ENCODE assay signal across 8 mouse cellular contexts in the genomic region with DNA sequence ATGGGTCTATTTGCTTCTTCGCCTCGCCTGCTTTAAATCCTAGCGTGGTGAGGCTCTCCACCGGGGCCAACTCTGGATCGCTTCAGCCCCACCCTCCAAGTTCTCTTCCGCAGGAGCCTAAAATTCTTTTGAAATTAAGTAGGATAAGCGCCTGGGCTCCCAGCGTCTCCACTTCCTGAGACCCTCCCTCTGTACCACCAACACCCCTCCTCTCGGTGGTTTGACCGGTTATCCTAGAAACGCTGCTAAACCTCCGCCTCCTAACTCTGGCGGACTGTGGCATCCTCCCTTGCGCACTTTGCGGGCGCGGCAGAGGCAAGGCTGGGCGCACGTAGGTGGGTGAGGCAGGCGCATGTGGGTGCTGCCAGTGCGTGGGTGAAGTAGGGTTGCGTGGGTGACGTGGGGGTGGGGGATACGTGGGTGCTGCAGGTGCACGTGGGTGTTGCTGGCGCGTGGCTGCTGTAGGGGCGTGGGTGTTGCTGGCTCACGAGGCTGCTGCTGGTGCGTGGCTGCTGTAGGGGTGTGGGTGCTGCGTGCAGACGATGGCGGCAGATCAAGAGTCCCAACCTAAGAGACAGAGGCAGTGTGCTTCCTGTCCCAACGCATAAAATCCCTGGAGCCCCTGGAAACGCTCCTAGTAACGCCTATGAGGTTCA. TPM values are rescaled to one million over a fixed set of nuclear protein-coding genes. Genes with fewer than 3 reads are reported as not detected.
DNase-seq lines count a peak whose midpoint lies in the region; ATAC-seq lines count a peak whose summit lies in the region.

No protein-coding gene starts in this region.

- peaks cover 8% of the 10 kb centered on the region; the same call in 1 of the 2 replicates for H3K4me1 ChIP-seq in lung, embryonic 16.5 days (replicated peaks; ENCODE audit: control insufficient read depth, insufficient read depth, low read length)
- peaks cover 13% of the 10 kb centered on the region for H3K4me1 ChIP-seq in embryonic facial prominence, embryonic 10.5 days
- H3K4me1 ChIP-seq in hindbrain, embryonic 16.5 days (ENCODE audit: control insufficient read depth, insufficient read depth, low read depth, low read length): no peaks in the 10 kb centered on the region; the same call in 1 of the 2 replicates
- H3K4me1 ChIP-seq in liver, embryonic 12.5 days: peaks cover 4% of the 10 kb centered on the region; the same call in 1 of the 2 replicates

- no peaks in the 10 kb centered on the region; the same call in none of the 2 replicates for H3K27me3 ChIP-seq in lung, embryonic 16.5 days (ENCODE audit: control insufficient read depth, insufficient read depth, low read depth, low read length)
- peaks cover 39% of the 10 kb centered on the region for H3K27me3 ChIP-seq in embryonic facial prominence, embryonic 10.5 days (replicated peaks; ENCODE audit: low read depth, poor library complexity, severe bottlenecking)
- no peaks in the 10 kb centered on the region for H3K27me3 ChIP-seq in hindbrain, embryonic 16.5 days (replicated peaks; ENCODE audit: control insufficient read depth, insufficient read depth, low read length)
- peaks cover 32% of the 10 kb centered on the region for H3K27me3 ChIP-seq in liver, embryonic 12.5 days (replicated peaks)

- H3K4me2 ChIP-seq in lung, embryonic 16.5 days (ENCODE audit: low read depth, low read length): peak overlapping the region; percentile 93
- H3K4me2 ChIP-seq in hindbrain, embryonic 16.5 days (ENCODE audit: low read length): peak overlapping the region; percentile 90
- H3K4me2 ChIP-seq in liver, embryonic 12.5 days: peak overlapping the region; percentile 60

- H3K4me3 ChIP-seq in lung, embryonic 16.5 days (ENCODE audit: low read length): peak overlapping the region; percentile 49
- H3K4me3 ChIP-seq in embryonic facial prominence, embryonic 10.5 days: peak overlapping the region; percentile 67
- peak overlapping the region; percentile 49 for H3K4me3 ChIP-seq in hindbrain, embryonic 16.5 days (ENCODE audit: low read length)
- peak overlapping the region; percentile 31 for H3K4me3 ChIP-seq in liver, embryonic 12.5 days

- no peak overlapping the region for H3K27ac ChIP-seq in lung, embryonic 16.5 days (ENCODE audit: low read length)
- H3K27ac ChIP-seq in embryonic facial prominence, embryonic 10.5 days (replicated peaks): peak overlapping the region; percentile 76
- no peak overlapping the region for H3K27ac ChIP-seq in hindbrain, embryonic 16.5 days (ENCODE audit: low read depth, low read length)
- no peak overlapping the region for H3K27ac ChIP-seq in liver, embryonic 12.5 days

- no peak for DNase-seq in lung, postnatal 36 days
- DNase-seq in embryonic facial prominence, embryonic 10.5 days (ENCODE audit: low spot score): peak; percentile 64
- DNase-seq in right cerebral cortex, postnatal 36 days (ENCODE audit: low spot score in 2 of 2): peak; percentile 32 to 47
- no peak for DNase-seq in adrenal gland, postnatal 10 days
- no peak for DNase-seq in adrenal gland, postnatal 4 days (ENCODE audit: low spot score in 2 of 2)

- no peaks in the 10 kb centered on the region for H3K9me3 ChIP-seq in lung, embryonic 16.5 days (ENCODE audit: control insufficient read depth, low read length)
- no peaks in the 10 kb centered on the region for H3K9me3 ChIP-seq in embryonic facial prominence, embryonic 10.5 days
- H3K9me3 ChIP-seq in hindbrain, embryonic 16.5 days (ENCODE audit: control insufficient read depth, low read length): no peaks in the 10 kb centered on the region
- no peaks in the 10 kb centered on the region for H3K9me3 ChIP-seq in liver, embryonic 12.5 days (replicated peaks)

- H3K9ac ChIP-seq in lung, embryonic 16.5 days (ENCODE audit: low read length): peak overlapping the region; percentile 45; the same call in 1 of the 2 replicates
- peak overlapping the region; percentile 65 for H3K9ac ChIP-seq in hindbrain, embryonic 16.5 days (ENCODE audit: low read depth, low read length)
- no peak overlapping the region for H3K9ac ChIP-seq in liver, embryonic 12.5 days

- ATAC-seq in lung, embryonic 16.5 days (ENCODE audit: low read depth): peak; percentile 73; the same call in 1 of the 2 replicates
- ATAC-seq in hindbrain, embryonic 16.5 days: peak; percentile 83
- ATAC-seq in liver, embryonic 12.5 days: no peak

- H3K36me3 ChIP-seq in lung, embryonic 16.5 days (ENCODE audit: control insufficient read depth, insufficient read depth, low read length): no peaks in the 10 kb centered on the region
- no peaks in the 10 kb centered on the region for H3K36me3 ChIP-seq in embryonic facial prominence, embryonic 10.5 days (replicated peaks)
- H3K36me3 ChIP-seq in hindbrain, embryonic 16.5 days (ENCODE audit: control insufficient read depth, insufficient read depth, low read length): no peaks in the 10 kb centered on the region
- H3K36me3 ChIP-seq in liver, embryonic 12.5 days: no peaks in the 10 kb centered on the region

- under 1% methylated on average over 36 of the region's 36 CpGs for WGBS in lung, embryonic 16.5 days
- WGBS in embryonic facial prominence, embryonic 10.5 days: under 1% methylated on average over 36 of the region's 36 CpGs
- under 1% methylated on average over 36 of the region's 36 CpGs for WGBS in hindbrain, embryonic 16.5 days
- WGBS in liver, embryonic 12.5 days (ENCODE audit: insufficient replicate concordance): 3% methylated on average over 36 of the region's 36 CpGs

RNA-seq across cellular contexts. Expression of gene Shc3, which starts 25.6 kb away (rescaled TPM):
- polyA plus RNA-seq in lung, embryonic 16.5 days (2015; fragmentation: Nextera tagmentation; extraction: Ambion mirVana): not detected in 2 replicates
- 0.92 and 0.94 TPM in 2 replicates for polyA plus RNA-seq in embryonic facial prominence, embryonic 10.5 days (2016; fragmentation: Nextera tagmentation; extraction: Ambion mirVana)
- polyA plus RNA-seq in hindbrain, embryonic 16.5 days (2015; fragmentation: Nextera tagmentation; extraction: Ambion mirVana): 4.4 and 6.9 TPM in 2 replicates
- polyA plus RNA-seq in liver, embryonic 12.5 days (2016; fragmentation: Nextera tagmentation; extraction: Ambion mirVana): not detected in 2 replicates
- total RNA-seq in adrenal gland, postnatal 10 days (2021): 1 to 10 TPM; 1.4 to 4.5 TPM
- total RNA-seq in adrenal gland, postnatal 4 days (2021): 1 to 10 TPM; 3.1 to 4.0 TPM

RNA-seq across cellular contexts. Expression of gene Cks2, which starts 50.2 kb away (rescaled TPM):
- 350 and 356 TPM in 2 replicates for polyA plus RNA-seq in lung, embryonic 16.5 days (2015; fragmentation: Nextera tagmentation; extraction: Ambion mirVana)
- polyA plus RNA-seq in embryonic facial prominence, embryonic 10.5 days (2016; fragmentation: Nextera tagmentation; extraction: Ambion mirVana): 384 and 402 TPM in 2 replicates
- polyA plus RNA-seq in hindbrain, embryonic 16.5 days (2015; fragmentation: Nextera tagmentation; extraction: Ambion mirVana): 49.7 and 50.1 TPM in 2 replicates
- polyA plus RNA-seq in liver, embryonic 12.5 days (2016; fragmentation: Nextera tagmentation; extraction: Ambion mirVana): 405 and 413 TPM in 2 replicates
- 10 to 100 TPM; 35.6 to 40.6 TPM for total RNA-seq in adrenal gland, postnatal 10 days (2021)
- total RNA-seq in adrenal gland, postnatal 4 days (2021): 10 to 100 TPM; 49.0 to 49.5 TPM

RNA-seq across cellular contexts. Expression of gene Secisbp2, which starts 56.7 kb away (rescaled TPM):
- polyA plus RNA-seq in lung, embryonic 16.5 days (2015; fragmentation: Nextera tagmentation; extraction: Ambion mirVana): 27.5 and 28.3 TPM in 2 replicates
- polyA plus RNA-seq in embryonic facial prominence, embryonic 10.5 days (2016; fragmentation: Nextera tagmentation; extraction: Ambion mirVana): 25.2 and 25.9 TPM in 2 replicates
- 27.4 and 28.6 TPM in 2 replicates for polyA plus RNA-seq in hindbrain, embryonic 16.5 days (2015; fragmentation: Nextera tagmentation; extraction: Ambion mirVana)
- 19.7 and 22.7 TPM in 2 replicates for polyA plus RNA-seq in liver, embryonic 12.5 days (2016; fragmentation: Nextera tagmentation; extraction: Ambion mirVana)
- 10 to 100 TPM; 17.7 to 20.2 TPM for total RNA-seq in adrenal gland, postnatal 10 days (2021)
- 10 to 100 TPM; 23.4 to 32.4 TPM for total RNA-seq in adrenal gland, postnatal 4 days (2021)

Comparison
In these comparisons a context has a peak if more than half of its experiments do, and no peak if none do; other contexts are left out.
1. DNase-seq: peak in embryonic facial prominence, embryonic 10.5 days (single experiment) and right cerebral cortex, postnatal 36 days (2 of 2); none in lung, postnatal 36 days (single experiment), adrenal gland, postnatal 10 days (single experiment) and adrenal gland, postnatal 4 days (0 of 2).
2. Peak in every context shown above with its lines, with median percentiles within 50 percentile points of each other: H3K4me2 ChIP-seq and H3K4me3 ChIP-seq.